Mouse (Mus musculus) MEL (cell line): ENCODE data around the gene Nipal4.

Experiments used
- CHD2 ChIP-seq: IDR thresholded peaks from 2 replicates; pipeline ENCODE4 v1.6.1; 2011; ENCODE audit warnings: low read length, improper control_type of control experiment
- CTCF ChIP-seq, 3 experiments: IDR thresholded peaks in 2 of 3; conservative IDR thresholded peaks in 1 of 3; 2 replicates each; pipeline ENCODE4 v1.5.1; 2011 to 2012; ENCODE audit warnings: low read length in 3 of 3, low read depth in 2 of 3, mild to moderate bottlenecking in 2 of 3, improper control_type of control experiment in 1 of 3, inconsistent platforms in 1 of 3, mixed read lengths in 1 of 3, moderate library complexity in 1 of 3; ENCODE audit not compliant: control insufficient read depth in 1 of 3, insufficient read depth in 1 of 3, poor library complexity in 1 of 3, severe bottlenecking in 1 of 3
- GATA1 ChIP-seq: IDR thresholded peaks from 2 replicates; pipeline ENCODE4 v1.6.1; 2011; ENCODE audit warnings: low read depth, low read length, improper control_type of control experiment
- MAFK ChIP-seq: IDR thresholded peaks from 2 replicates; pipeline ENCODE4 v1.6.1; 2011; ENCODE audit warnings: low read depth, mild to moderate bottlenecking, low read length, improper control_type of control experiment, borderline replicate concordance
- MAX ChIP-seq: IDR thresholded peaks from 2 replicates; pipeline ENCODE4 v1.6.1; 2011; ENCODE audit warnings: low read length, improper control_type of control experiment
- MAZ ChIP-seq: IDR thresholded peaks from 2 replicates; pipeline ENCODE4 v1.6.1; 2012; ENCODE audit warnings: low read depth, mild to moderate bottlenecking, inconsistent platforms, low read length, improper control_type of control experiment
- NRF1 ChIP-seq: IDR thresholded peaks from 2 replicates; pipeline ENCODE4 v1.6.1; 2014; ENCODE audit warnings: low read depth, mild to moderate bottlenecking, inconsistent platforms, low read length, improper control_type of control experiment, moderate library complexity; ENCODE audit not compliant: poor library complexity, insufficient read depth, severe bottlenecking
- POLR2A ChIP-seq, 2 experiments: IDR thresholded peaks; 2 replicates each; pipeline ENCODE4 v1.6.1; 2011 to 2012; ENCODE audit warnings: low read length in 2 of 2, mild to moderate bottlenecking in 2 of 2, control low read depth in 1 of 2, improper control_type of control experiment in 1 of 2, low read depth in 1 of 2, moderate library complexity in 1 of 2; ENCODE audit not compliant: control insufficient read depth in 1 of 2, insufficient read depth in 1 of 2, poor library complexity in 1 of 2
- RAD21 ChIP-seq: IDR thresholded peaks from 2 replicates; pipeline ENCODE4 v1.6.1; 2011; ENCODE audit warnings: mild to moderate bottlenecking, low read depth, low read length, improper control_type of control experiment
- TCF12 ChIP-seq: IDR thresholded peaks from 2 replicates; pipeline ENCODE4 v1.6.1; 2014; ENCODE audit warnings: low read depth, mild to moderate bottlenecking, inconsistent platforms, low read length, improper control_type of control experiment, moderate library complexity

DNA sequence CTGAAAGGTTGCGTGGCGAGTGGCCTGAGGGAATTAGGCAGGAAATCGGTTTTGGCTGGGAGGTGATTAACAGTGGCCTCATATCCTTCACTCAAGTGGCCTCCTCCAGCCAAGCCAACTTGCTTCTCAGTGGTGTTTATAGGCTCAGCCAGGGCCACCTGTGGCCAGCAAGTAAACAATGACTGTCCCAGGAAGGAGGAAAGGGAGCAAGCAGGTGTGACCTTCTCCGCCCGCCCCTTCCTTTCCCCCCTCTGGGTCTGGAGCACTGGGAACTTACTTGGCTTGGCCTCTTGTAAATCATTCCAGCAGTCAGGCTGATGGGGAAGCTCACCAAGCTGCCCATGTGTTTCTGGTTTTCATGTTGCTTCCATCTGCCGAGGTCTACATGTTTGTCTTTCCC lies 64.2 kb downstream of the Nipal4 start:
- TF ChIP-seq POLR2A (IDR thresholded peaks at IDR 0.05; ENCODE audit: control insufficient read depth in 1 of 2, insufficient read depth in 1 of 2, low read depth in 1 of 2, low read length in 2 of 2, poor library complexity in 1 of 2) (no peak), CTCF (IDR thresholded peaks at IDR 0.05 in 2 of 3, conservative IDR thresholded peaks at IDR 0.05 in 1 of 3; ENCODE audit: control insufficient read depth in 1 of 3, insufficient read depth in 1 of 3, low read depth in 2 of 3, low read length in 3 of 3, poor library complexity in 1 of 3, severe bottlenecking in 1 of 3) (no peak), TCF12 (no peak), MAZ (no peak), CHD2 (no peak), GATA1 (no peak), RAD21 (no peak), MAFK (no peak), MAX (no peak), NRF1 (no peak)
